Mouse (Mus musculus): Measurements from ENCODE around the gene BC025920. TPM values are rescaled to one million over a fixed set of nuclear protein-coding genes. Genes with fewer than 3 reads are reported as not detected.

BC025920 gene
- polyA plus RNA-seq, 1 experiment from 2014 or later, result 1.8 TPM

- peaks cover 50% of the 10 kb centered on the region for H3K4me1 ChIP-seq (replicated peaks)
- no peaks in the 10 kb centered on the region for H3K36me3 ChIP-seq
- peak overlapping the region; percentile 81 for H3K9ac ChIP-seq
- H3K9me3 ChIP-seq, result no peaks in the 10 kb centered on the region
- H3K27ac ChIP-seq, result 0 out of 2 replicates have a peak overlapping the region, but pooled peaks have one; percentile 64
- 3% methylated on average over 6 of the region's 6 CpGs for WGBS
- ATAC-seq (ENCODE audit: low FRiP score), result no peak
- peaks cover 86% of the 10 kb centered on the region for H3K27me3 ChIP-seq
- peak overlapping the region; percentile 78 for H3K4me2 ChIP-seq
- peak overlapping the region; percentile 60 for H3K4me3 ChIP-seq
Measured at GRCm38 (mm10) chr10:81575695-81576094, 30.4 kb upstream of the BC025920 start.

DNA sequence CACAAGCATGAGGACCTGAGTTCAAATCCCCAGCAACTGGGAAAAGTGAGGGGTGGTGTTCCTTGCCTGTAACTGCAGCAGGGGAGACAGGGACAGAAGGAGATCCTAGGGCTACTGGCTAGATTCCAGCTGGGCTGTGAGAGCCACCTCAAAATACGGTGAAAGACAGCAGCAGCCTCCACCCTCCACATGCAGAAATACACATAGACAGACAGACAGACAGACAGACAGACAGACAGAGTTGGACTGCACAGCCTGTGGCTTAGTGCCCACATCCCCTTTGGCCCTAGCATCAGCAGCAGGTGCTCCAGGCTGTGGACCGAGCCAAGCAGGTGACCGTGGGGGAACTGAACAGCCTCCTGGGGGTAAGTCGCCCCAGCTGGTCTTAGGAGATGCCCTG, 26.1 kb upstream of the BC025920 start:
- no peaks in the 10 kb centered on the region; the same call in 1 of the 2 replicates for H3K36me3 ChIP-seq
- ATAC-seq (ENCODE audit: low FRiP score), result no peak
- peak overlapping the region; percentile 19; the same call in 1 of the 2 replicates for H3K4me2 ChIP-seq
- H3K27ac ChIP-seq, result no peak overlapping the region
- WGBS, result 57% methylated on average over 4 of the region's 4 CpGs
- H3K9me3 ChIP-seq, result no peaks in the 10 kb centered on the region
- peak overlapping the region; percentile 51; the same call in 1 of the 2 replicates for H3K9ac ChIP-seq
- peaks cover 43% of the 10 kb centered on the region for H3K4me1 ChIP-seq (replicated peaks)
- peaks cover 97% of the 10 kb centered on the region for H3K27me3 ChIP-seq
- H3K4me3 ChIP-seq, result no peak overlapping the region

GRCm38 (mm10) chr10:81580441-81581070, 25.5 kb upstream of the BC025920 start:
- WGBS, result 52% methylated on average over 25 of the region's 25 CpGs
- Histone ChIP-seq H3K27me3 (peaks cover 98% of the 10 kb centered on the region), H3K27ac (no peak overlapping the region), H3K4me2 (peak overlapping the region; percentile 19; the same call in 1 of the 2 replicates), H3K4me3 (no peak overlapping the region), H3K36me3 (peaks cover 3% of the 10 kb centered on the region; the same call in 1 of the 2 replicates), H3K9me3 (no peaks in the 10 kb centered on the region), H3K9ac (peak overlapping the region; percentile 51; the same call in 1 of the 2 replicates), H3K4me1 (replicated peaks) (peaks cover 38% of the 10 kb centered on the region)
- ATAC-seq (ENCODE audit: low FRiP score), result no peak

DNA sequence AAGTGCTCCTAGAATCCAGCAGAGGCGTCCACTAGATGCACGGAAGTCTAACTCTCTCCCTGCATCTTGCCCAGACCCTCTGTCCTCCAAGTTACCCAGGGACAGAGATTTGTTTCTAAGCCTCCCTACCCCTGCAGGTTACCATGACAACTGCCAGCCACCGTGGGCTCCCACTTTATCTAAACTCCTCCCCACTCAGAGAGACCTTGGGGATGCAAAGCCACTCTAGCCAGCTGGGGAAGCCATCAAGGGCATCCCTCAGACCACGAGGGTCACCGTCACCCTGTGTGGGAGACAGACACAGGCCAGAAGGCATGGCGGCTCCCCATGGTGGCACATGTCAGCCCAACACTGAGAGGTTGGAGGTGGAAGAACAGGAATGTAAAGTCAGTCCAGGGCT, 22.7 kb upstream of the BC025920 start:
- 37% methylated on average over 6 of the region's 6 CpGs for WGBS
- H3K4me3 ChIP-seq, result no peak overlapping the region
- H3K4me2 ChIP-seq, result no peak overlapping the region
- no peak overlapping the region for H3K27ac ChIP-seq
- H3K9me3 ChIP-seq, result no peaks in the 10 kb centered on the region
- H3K4me1 ChIP-seq (replicated peaks), result peaks cover 29% of the 10 kb centered on the region
- no peak for ATAC-seq (ENCODE audit: low FRiP score)
- peaks cover 98% of the 10 kb centered on the region for H3K27me3 ChIP-seq
- peaks cover 18% of the 10 kb centered on the region for H3K36me3 ChIP-seq
- no peak overlapping the region for H3K9ac ChIP-seq

DNA sequence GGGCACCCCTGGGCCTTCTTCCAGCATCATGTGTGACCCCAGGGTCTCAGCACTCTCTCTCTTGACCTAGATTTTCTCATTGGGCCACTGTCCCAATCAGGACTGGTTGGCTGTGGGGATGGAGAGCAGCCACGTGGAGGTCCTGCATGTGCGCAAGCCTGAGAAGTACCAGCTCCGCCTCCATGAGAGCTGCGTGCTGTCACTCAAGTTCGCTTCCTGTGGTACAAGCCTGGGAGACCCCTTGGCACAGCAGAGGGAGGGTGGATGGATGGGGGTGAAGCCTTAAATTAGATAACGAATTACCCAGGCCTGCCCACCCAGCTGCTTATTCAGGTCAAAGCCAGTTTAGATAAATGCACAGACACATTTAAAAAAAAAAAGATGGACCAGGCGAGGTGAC, 17.3 kb upstream of the BC025920 start:
- Histone ChIP-seq H3K9me3 (no peaks in the 10 kb centered on the region), H3K27me3 (peaks cover 100% of the 10 kb centered on the region), H3K9ac (no peak overlapping the region), H3K4me1 (replicated peaks) (no peaks in the 10 kb centered on the region), H3K27ac (no peak overlapping the region), H3K36me3 (peaks cover 22% of the 10 kb centered on the region), H3K4me3 (no peak overlapping the region), H3K4me2 (no peak overlapping the region)
- 66% methylated on average over 7 of the region's 7 CpGs for WGBS
- no peak for ATAC-seq (ENCODE audit: low FRiP score)

DNA sequence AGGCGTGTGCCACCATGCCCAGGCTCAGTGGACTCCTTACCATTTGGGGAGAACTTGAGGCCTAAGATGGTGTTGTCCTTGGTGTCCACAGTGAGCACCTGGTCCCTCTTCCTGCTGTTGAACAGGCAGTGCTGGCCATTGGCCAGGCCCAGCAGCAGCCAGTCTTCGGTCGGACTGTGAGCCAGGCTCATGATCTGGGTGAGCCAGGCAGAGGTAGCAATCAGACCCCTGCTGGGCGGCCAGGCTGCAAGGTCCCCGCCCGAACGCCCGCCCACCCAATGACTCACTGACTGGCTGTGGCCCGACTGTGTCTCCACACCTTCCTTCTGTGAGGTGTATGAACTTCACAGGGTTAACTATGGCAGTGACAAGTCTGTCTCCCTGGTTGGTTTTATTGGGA, 14.2 kb upstream of the BC025920 start:
- 64% methylated on average over 9 of the region's 9 CpGs for WGBS
- Histone ChIP-seq H3K27me3 (peaks cover 94% of the 10 kb centered on the region), H3K36me3 (peaks cover 16% of the 10 kb centered on the region), H3K27ac (no peak overlapping the region), H3K9ac (no peak overlapping the region), H3K4me3 (no peak overlapping the region), H3K9me3 (no peaks in the 10 kb centered on the region), H3K4me2 (no peak overlapping the region), H3K4me1 (replicated peaks) (peaks cover 20% of the 10 kb centered on the region)
- ATAC-seq (ENCODE audit: low FRiP score), result no peak

GRCm38 (mm10) chr10:81592631-81593030, 13.4 kb upstream of the BC025920 start:
- Histone ChIP-seq H3K4me3 (no peak overlapping the region), H3K4me2 (no peak overlapping the region), H3K9ac (no peak overlapping the region), H3K27me3 (peaks cover 87% of the 10 kb centered on the region), H3K4me1 (replicated peaks) (peaks cover 28% of the 10 kb centered on the region), H3K36me3 (peaks cover 10% of the 10 kb centered on the region), H3K9me3 (no peaks in the 10 kb centered on the region), H3K27ac (no peak overlapping the region)
- WGBS, result 78% methylated on average over 7 of the region's 7 CpGs
- no peak for ATAC-seq (ENCODE audit: low FRiP score)

DNA sequence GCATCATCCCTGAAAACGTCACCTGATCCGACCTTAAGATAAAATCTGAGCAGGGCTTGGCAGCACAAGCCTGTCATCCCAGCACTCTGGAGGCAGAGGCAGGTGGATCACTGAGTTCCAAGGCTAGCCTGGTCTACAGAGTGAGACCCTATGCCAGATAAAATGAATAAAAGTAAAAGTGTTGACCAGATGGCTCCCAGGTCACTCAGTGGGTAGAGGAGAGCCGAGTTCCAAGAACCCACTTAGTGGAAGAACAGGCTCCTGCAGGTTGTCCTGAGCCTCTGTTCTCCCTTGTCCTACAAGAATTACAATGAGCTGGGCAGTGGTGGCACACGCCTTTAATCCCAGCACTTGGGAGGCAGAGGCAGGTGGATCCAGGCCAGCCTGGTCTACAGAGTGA, 12.8 kb upstream of the BC025920 start:
- no peaks in the 10 kb centered on the region for H3K9me3 ChIP-seq
- peaks cover 34% of the 10 kb centered on the region for H3K4me1 ChIP-seq (replicated peaks)
- H3K27me3 ChIP-seq, result peaks cover 87% of the 10 kb centered on the region
- 76% methylated on average over 4 of the region's 4 CpGs for WGBS
- no peak for ATAC-seq (ENCODE audit: low FRiP score)
- H3K36me3 ChIP-seq, result peaks cover 5% of the 10 kb centered on the region
- no peak overlapping the region for H3K9ac ChIP-seq
- no peak overlapping the region for H3K27ac ChIP-seq
- no peak overlapping the region for H3K4me2 ChIP-seq
- H3K4me3 ChIP-seq, result no peak overlapping the region

DNA sequence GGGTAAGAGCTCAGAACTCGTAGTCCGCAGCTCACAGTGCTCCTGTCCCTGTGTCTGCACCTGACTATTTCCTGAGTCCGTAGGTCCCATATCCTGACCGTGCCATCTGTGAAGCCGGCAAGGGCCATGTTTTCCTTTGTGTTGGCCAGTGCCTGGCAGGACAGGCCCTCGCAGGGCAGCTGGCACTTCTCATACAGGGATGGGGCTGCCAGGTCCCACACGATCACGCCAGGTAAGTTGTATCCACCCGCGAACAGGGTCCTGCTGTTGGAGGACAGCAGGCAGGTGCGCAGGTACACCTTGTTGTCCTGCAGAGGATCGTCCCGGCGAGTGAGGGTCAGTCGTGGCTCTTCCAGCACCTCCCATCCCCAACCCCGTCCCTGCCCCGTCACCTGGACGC, 12.1 kb upstream of the BC025920 start:
- H3K4me3 ChIP-seq, result no peak overlapping the region
- H3K27ac ChIP-seq, result no peak overlapping the region
- ATAC-seq (ENCODE audit: low FRiP score), result no peak
- H3K4me1 ChIP-seq (replicated peaks), result peaks cover 34% of the 10 kb centered on the region
- H3K27me3 ChIP-seq, result peaks cover 86% of the 10 kb centered on the region
- no peak overlapping the region for H3K9ac ChIP-seq
- WGBS, result 84% methylated on average over 18 of the region's 18 CpGs
- H3K4me2 ChIP-seq, result no peak overlapping the region
- H3K36me3 ChIP-seq, result no peaks in the 10 kb centered on the region; the same call in 1 of the 2 replicates
- H3K9me3 ChIP-seq, result no peaks in the 10 kb centered on the region

DNA sequence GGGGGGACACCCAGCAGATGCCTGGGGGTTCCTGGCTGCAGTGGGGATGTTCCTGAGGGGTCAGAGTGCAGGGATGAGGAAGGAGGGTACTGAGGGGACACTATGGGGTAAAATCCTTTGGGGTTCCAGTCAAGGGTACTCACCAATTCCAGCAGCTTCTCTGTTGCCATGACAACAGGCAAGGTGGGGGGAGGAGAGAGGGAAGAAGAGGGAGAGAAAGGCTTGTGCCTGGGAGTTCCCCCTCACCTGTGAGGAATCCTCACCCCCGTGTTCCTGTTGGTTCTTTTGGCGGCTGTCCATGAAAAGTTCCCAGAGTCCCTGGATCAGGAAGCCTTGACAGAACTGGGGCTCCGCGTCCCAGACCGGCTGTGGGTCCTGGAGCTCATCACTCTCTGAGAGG, 10.5 kb upstream of the BC025920 start:
- no peaks in the 10 kb centered on the region for H3K36me3 ChIP-seq
- H3K27me3 ChIP-seq, result peaks cover 86% of the 10 kb centered on the region
- no peak for ATAC-seq (ENCODE audit: low FRiP score)
- peaks cover 36% of the 10 kb centered on the region for H3K4me1 ChIP-seq (replicated peaks)
- no peak overlapping the region for H3K9ac ChIP-seq
- no peak overlapping the region for H3K27ac ChIP-seq
- 0 out of 2 replicates have a peak overlapping the region, but pooled peaks have one; percentile 40 for H3K4me2 ChIP-seq
- no peak overlapping the region for H3K4me3 ChIP-seq
- WGBS, result 45% methylated on average over 5 of the region's 5 CpGs
- no peaks in the 10 kb centered on the region for H3K9me3 ChIP-seq

DNA sequence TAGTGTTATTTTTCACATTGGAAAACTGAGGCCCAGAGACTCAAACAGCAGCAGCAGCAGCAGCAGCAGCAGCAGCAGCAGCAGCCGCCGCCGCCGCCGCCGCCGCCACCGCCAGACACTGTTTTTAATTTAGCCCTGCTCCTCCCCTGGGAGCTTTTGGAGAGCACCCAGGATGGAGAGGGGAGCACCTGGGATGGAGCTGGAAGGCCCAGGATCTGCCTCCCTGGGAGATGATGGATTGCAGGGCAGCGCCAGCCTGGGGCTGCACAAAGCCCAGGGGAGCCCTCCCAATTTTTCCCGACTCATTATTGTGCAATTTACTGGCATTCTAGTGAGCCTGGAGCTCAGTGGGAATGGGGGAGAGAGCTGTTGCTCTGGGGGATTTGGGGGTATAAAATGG, 9.5 kb upstream of the BC025920 start:
- H3K4me2 ChIP-seq, result peak overlapping the region; percentile 40
- peaks cover 45% of the 10 kb centered on the region for H3K4me1 ChIP-seq (replicated peaks)
- 0 out of 2 replicates have a peak overlapping the region, but pooled peaks have one; percentile 7 for H3K4me3 ChIP-seq
- H3K9ac ChIP-seq, result peak overlapping the region; percentile 49; the same call in 1 of the 2 replicates
- ATAC-seq (ENCODE audit: low FRiP score), result no peak; the same call in 1 of the 2 replicates
- WGBS, result 2% methylated on average over 10 of the region's 10 CpGs
- peak overlapping the region; percentile 73 for H3K27ac ChIP-seq
- H3K27me3 ChIP-seq, result peaks cover 80% of the 10 kb centered on the region
- no peaks in the 10 kb centered on the region for H3K36me3 ChIP-seq
- H3K9me3 ChIP-seq, result no peaks in the 10 kb centered on the region

DNA sequence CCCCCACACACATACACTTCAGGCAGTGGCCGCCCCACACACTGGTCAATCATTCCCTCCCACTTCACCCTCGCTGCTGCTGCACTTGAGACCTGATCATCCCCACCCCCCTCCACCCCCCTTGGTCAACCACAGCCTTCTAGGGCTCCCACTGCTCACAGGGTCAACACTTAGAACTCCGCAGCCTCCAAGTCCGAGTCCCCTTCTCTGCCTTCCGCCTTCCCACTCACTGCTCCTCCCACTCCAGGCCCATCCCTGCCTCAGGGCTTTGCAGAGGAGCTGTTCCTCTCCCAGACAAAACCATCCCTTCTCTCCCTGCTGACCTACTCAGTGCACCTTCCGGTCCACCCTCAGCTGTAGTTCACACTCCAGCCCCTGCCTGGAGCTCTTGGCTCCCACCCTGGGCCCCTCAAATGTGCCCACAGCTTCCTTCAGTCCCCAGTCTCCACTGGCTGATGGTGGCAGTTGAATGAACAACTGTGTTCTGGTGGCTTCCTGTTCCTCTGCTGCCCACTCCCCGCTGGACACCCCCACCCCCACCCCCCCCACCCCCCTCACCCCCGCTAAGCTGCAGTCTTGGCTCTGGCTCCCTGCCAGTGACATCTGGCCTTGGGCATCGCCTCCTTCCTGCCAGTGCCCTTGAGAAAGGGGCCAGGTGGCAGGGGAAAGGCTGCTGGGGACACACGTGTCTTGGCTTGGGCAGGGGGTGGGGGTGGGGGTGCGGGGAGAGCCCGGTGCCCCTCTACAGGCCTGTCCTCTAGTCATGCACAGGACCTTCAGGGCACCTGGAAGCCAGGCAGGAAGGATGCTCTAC, 8.7 kb upstream of the BC025920 start:
- Histone ChIP-seq H3K27ac (peak overlapping the region; percentile 73), H3K4me2 (peak overlapping the region; percentile 40), H3K9ac (peak overlapping the region; percentile 49; the same call in 1 of the 2 replicates), H3K27me3 (peaks cover 80% of the 10 kb centered on the region), H3K9me3 (no peaks in the 10 kb centered on the region), H3K4me3 (no peak overlapping the region), H3K36me3 (no peaks in the 10 kb centered on the region), H3K4me1 (replicated peaks) (peaks cover 50% of the 10 kb centered on the region)
- 1% methylated on average over 12 of the region's 12 CpGs for WGBS
- peak; percentile 26 for ATAC-seq (ENCODE audit: low FRiP score)

Measured in hindbrain, embryonic 13.5 days (tissue).